Mouse (Mus musculus): ENCODE data around the gene Olfr297. TPM values are rescaled to one million over a fixed set of nuclear protein-coding genes. Genes with fewer than 3 reads are reported as not detected.

Gene Olfr297
- not detected in 2 replicates for polyA plus RNA-seq (2015; fragmentation: Nextera tagmentation; extraction: Ambion mirVana)

DNA sequence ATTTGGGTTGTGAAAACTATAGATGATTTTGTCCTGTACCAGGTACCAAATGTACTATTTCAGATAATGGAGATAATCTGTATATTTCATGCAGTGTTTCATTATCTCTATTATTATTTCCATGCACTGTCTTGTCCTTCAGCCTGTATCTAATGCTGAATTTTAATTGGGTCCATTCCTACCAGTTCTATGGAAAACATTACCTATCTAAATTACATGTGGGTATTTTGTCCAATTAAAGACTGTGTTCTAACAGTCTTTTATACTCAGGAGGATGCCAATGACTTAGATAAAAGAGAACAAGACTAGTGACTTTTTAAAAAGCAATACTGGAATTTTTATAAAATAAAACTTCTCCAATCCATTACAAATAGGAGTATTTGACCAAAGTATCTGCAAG lies at the start of gene Olfr297:
Olfr297 (plus strand) TSS at position 301 of the 400 bp plus-strand sequence.
- Histone ChIP-seq H3K27me3 (ENCODE audit: control insufficient read depth, insufficient read depth, low read depth, low read length) (no peaks in the 10 kb centered on the region), H3K27ac (ENCODE audit: low read length) (no peak within 1 kb of the TSS), H3K9ac (ENCODE audit: low read depth, low read length) (no peak within 1 kb of the TSS), H3K4me2 (ENCODE audit: low read depth, low read length) (no peak within 1 kb of the TSS), H3K36me3 (ENCODE audit: control insufficient read depth, insufficient read depth) (no peaks in the 10 kb centered on the region), H3K4me1 (ENCODE audit: control insufficient read depth, low read depth, low read length) (no peaks in the 10 kb centered on the region), H3K4me3 (ENCODE audit: low read depth, low read length) (no peak within 1 kb of the TSS), H3K9me3 (replicated peaks; ENCODE audit: control insufficient read depth, low read length) (no peaks in the 10 kb centered on the region)
- ATAC-seq (ENCODE audit: low read depth): no peak

DNA sequence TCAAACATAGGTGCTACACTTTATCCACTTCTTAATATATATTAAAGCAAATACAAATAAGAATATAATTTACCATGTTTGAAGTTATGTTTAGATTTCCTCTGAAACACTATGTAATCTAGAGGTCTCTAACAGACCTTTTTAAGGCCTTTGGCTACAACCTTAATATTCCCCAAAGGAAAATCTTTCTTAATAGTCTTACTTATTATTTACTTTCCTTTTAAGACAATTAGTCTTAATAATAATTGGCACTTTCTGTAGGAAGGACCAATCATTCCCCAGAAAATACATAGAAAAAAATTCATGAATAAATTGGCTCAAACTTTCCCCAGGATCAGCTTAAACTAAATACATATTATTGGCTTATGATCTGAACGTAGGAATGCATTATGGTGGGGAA lies 27.4 kb upstream of the Olfr297 start, which contains the start of gene Olfr298:
Olfr298 (minus strand) TSS at position 101 of the 400 bp plus-strand sequence.
- Histone ChIP-seq H3K9ac (ENCODE audit: low read depth, low read length) (no peak within 1 kb of the TSS), H3K4me1 (ENCODE audit: control insufficient read depth, low read depth, low read length) (no peaks in the 10 kb centered on the region), H3K27ac (ENCODE audit: low read length) (no peak within 1 kb of the TSS), H3K4me3 (ENCODE audit: low read depth, low read length) (no peak within 1 kb of the TSS), H3K9me3 (replicated peaks; ENCODE audit: control insufficient read depth, low read length) (no peaks in the 10 kb centered on the region), H3K4me2 (ENCODE audit: low read depth, low read length) (no peak within 1 kb of the TSS), H3K36me3 (ENCODE audit: control insufficient read depth, insufficient read depth) (no peaks in the 10 kb centered on the region), H3K27me3 (ENCODE audit: control insufficient read depth, insufficient read depth, low read depth, low read length) (no peaks in the 10 kb centered on the region)
- 54% methylated on average over 1 of the region's 1 CpGs for WGBS (ENCODE audit: insufficient replicate concordance)
- no peak for ATAC-seq (ENCODE audit: low read depth)

Other genes with a start within 250 kb of the Olfr297 start
- not detected in 2 replicates for gene Olfr310, start 242.8 kb upstream of the Olfr297 start, polyA plus RNA-seq (2015; fragmentation: Nextera tagmentation; extraction: Ambion mirVana)
- not detected in 2 replicates for gene Olfr309, start 206.3 kb upstream of the Olfr297 start, polyA plus RNA-seq (2015; fragmentation: Nextera tagmentation; extraction: Ambion mirVana)
- gene Olfr308, start 194.3 kb upstream of the Olfr297 start, polyA plus RNA-seq (2015; fragmentation: Nextera tagmentation; extraction: Ambion mirVana): not detected in 2 replicates
- gene Olfr307, start 182.4 kb upstream of the Olfr297 start, polyA plus RNA-seq (2015; fragmentation: Nextera tagmentation; extraction: Ambion mirVana): not detected in 2 replicates
- not detected in 2 replicates for gene Olfr305, start 153.0 kb upstream of the Olfr297 start, polyA plus RNA-seq (2015; fragmentation: Nextera tagmentation; extraction: Ambion mirVana)
- not detected in 2 replicates for gene Olfr304, start 133.3 kb upstream of the Olfr297 start, polyA plus RNA-seq (2015; fragmentation: Nextera tagmentation; extraction: Ambion mirVana)
- gene Olfr303, start 122.2 kb upstream of the Olfr297 start, polyA plus RNA-seq (2015; fragmentation: Nextera tagmentation; extraction: Ambion mirVana): not detected in 2 replicates
- not detected in 2 replicates for gene Olfr301, start 116.1 kb upstream of the Olfr297 start, polyA plus RNA-seq (2015; fragmentation: Nextera tagmentation; extraction: Ambion mirVana)
- gene Olfr299, start 60.0 kb upstream of the Olfr297 start, polyA plus RNA-seq (2015; fragmentation: Nextera tagmentation; extraction: Ambion mirVana): not detected in 2 replicates
- not detected in 2 replicates for gene Olfr298, start 27.5 kb upstream of the Olfr297 start, polyA plus RNA-seq (2015; fragmentation: Nextera tagmentation; extraction: Ambion mirVana)
- not detected in 2 replicates for gene Olfr295, start 63.9 kb downstream of the Olfr297 start, polyA plus RNA-seq (2015; fragmentation: Nextera tagmentation; extraction: Ambion mirVana)
- gene Olfr294, start 96.7 kb downstream of the Olfr297 start, polyA plus RNA-seq (2015; fragmentation: Nextera tagmentation; extraction: Ambion mirVana): not detected in 2 replicates
- gene Olfr293, start 129.1 kb downstream of the Olfr297 start, polyA plus RNA-seq (2015; fragmentation: Nextera tagmentation; extraction: Ambion mirVana): not detected in 2 replicates
- not detected in 2 replicates for gene Olfr292, start 168.4 kb downstream of the Olfr297 start, polyA plus RNA-seq (2015; fragmentation: Nextera tagmentation; extraction: Ambion mirVana)